Mouse (Mus musculus) heart, postnatal 25 days (tissue): Measurements from ENCODE around the gene Kcnj5. TPM values are rescaled to one million over a fixed set of nuclear protein-coding genes. Genes with fewer than 3 reads are reported as not detected.

Source experiments
- DNase-seq: peaks from one replicate; pipeline ENCODE4 v3.0.0; 2022; ENCODE audit warnings: low spot score
- intact Hi-C: fragments of 180-260 bp; cut with DNase I; formaldehyde crosslinking; loops from one replicate; pipeline ENCODE4 v1.15.1; 2025
- total RNA-seq, 2 experiments: library from RNA; stranded (reverse); gene quantifications; 2 replicates each; pipeline ENCODE4 v1.2.3; 2021

Gene Kcnj5
- 10 to 100 TPM; 50.8 to 56.0 TPM for total RNA-seq

DNA sequence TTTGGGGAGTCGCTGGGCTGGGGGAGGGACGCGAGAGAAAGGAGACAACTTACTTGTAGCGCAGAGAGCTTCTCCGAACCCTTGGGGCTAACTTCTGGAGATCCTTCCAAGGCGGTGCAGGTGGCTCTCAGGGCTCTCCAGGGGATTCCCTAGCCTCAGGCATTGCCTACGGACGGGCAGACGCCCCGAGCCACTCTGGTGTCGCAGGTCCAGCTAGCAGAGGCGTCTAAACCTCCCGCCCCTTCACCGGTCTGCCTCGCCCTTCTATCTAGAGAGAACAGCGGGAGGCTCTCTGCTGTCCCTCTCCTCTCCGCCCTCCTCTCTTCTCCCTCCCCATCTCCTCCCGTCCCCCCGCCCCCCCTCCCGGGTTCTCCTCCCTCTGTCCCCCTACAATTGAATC lies at the start of gene Kcnj5:
Gene Kcnj5 (minus strand): TSS at position 300 of the 400 bp plus-strand sequence.
- no peak for DNase-seq
- intact Hi-C loops, result loop anchor here (10.0 kb wide), 1 partner anchor 399 kb away; no protein-coding TSS in a partner anchor

DNA sequence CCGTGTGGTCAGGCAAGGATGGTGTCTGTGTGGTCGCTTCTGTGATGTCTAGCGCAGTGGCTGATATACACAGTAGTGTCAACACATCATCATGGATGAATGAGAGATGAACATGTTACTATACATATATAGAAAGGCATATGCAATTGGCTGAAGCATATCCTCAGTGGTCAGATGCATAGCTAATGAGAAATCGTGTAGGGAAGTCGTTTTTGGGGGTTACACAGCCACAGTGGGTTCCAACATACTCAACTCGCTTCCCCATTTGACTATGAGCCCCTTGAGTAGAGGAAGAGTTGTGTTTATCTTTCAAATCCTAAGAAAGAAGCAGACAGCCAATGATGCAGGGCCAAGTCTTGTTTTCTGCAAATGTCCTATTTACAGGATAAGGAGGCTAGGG lies 48.6 kb upstream of the Kcnj5 start:
- intact Hi-C loops, result no loop called here
- no peak for DNase-seq

DNA sequence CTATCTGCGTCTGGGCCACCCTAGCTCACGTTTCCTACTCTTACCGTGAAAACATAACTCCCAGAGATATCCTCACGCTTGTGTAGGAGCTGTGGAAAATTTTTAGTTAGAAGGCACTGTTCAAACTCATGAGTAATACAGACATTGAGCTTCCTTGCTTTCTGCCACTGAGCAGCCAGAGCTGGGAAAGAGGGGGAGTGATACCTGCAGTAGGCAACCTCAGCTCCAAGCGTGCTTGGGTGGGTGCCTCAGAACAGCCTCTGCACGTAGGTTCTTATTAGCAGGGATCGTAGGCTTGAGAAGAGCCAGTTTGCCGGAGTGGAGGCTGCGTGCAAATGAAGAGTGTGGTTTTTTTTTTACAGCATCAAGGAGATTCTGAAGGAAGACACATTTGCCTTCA lies 47.6 kb upstream of the Kcnj5 start:
- intact Hi-C loops, result no loop called here
- DNase-seq, result no peak

DNA sequence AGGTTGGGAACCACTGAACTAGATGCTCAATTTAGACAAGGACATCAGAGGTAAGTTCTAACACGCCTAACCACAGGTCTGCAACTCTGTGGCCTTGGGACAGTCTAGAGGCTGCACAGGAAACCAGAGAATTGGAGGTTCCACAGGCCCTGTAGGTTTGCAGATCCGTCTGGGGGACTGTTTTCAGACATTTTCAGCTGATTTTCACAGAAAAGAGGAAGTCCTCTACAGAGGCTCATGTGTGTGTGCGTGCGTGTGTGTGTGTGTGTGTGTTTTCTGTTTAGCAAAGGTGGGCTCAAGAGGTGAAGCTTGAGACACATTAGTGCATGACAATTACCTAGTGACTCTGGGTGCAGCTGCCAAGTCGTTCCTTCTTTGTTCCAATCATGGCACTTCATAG lies 46.9 kb upstream of the Kcnj5 start:
- intact Hi-C loops, result no loop called here
- DNase-seq, result no peak

DNA sequence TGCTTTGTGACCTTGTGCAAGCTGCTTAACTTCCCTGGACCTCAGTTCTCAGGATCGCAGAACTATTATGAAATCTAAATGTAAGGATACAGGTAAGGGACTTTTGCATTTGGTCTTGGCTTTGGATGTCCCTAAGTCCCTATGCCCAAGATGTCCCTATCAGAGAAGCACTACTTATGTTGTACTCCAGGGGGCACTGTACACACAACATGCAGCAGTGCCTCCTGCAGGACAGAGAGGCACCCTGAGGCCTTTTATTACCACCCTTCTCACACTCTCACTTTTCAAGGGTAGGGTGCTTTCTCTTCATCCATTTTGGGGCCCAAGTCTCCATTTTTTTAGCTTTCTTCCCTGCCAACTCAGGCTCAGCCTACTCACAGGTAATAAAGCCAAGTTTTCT lies 44.0 kb upstream of the Kcnj5 start:
- intact Hi-C loops, result no loop called here
- no peak for DNase-seq

DNA sequence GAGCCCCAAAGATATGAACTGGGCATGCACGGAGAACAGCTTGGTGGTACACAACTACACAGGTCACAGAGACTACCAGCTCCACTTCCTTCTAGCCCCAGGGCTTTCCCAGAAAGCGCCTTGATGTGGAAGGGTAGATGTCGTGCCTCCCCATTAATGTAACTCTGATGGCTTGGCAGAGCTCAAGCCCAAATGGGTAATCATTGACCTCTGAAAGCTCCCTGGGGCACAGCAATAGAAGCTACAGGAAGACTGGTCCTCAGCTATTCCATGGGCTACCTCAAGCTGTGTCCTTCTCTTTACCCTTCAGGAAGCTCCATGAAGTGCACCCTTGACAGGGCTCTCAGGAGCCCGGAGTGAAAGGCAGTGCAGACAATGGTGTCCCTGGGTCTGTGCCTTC lies 40.8 kb upstream of the Kcnj5 start:
- DNase-seq, result no peak
- intact Hi-C loops, result no loop called here

DNA sequence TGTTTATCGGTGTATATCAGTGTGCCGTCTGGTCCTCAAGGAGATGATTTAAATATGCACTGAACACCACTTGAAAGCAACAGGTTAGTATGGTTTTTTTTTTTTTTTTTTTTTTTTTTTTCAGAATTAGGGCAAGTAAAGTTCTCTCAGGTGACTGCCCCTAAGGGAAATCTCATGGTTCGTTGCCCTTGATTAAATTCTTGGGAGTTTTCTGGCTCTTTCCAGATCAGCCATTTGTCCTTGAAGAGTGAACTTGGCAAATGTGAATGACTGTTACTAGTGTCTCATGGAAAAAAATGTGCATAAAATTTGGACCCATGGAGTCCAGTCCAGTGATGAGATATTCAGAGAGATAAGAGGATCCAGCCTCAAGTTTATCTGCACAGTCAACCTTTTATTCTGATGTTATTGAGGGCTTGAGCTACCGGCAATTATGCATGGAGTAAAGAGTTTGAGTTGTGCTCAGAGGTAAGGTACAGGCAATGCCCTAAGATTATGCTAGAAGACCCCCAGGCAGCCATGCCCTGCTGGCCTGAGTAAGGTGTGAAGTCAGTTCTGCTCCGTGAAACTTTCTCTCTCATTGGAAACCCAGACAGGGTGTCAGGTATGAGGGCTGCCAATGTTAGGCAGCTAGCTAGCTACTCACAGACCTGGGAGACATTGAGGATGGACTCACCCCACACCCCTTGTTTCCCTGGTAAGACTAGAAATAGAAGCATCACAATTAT lies 32.9 kb upstream of the Kcnj5 start:
- intact Hi-C loops, result no loop called here

DNA sequence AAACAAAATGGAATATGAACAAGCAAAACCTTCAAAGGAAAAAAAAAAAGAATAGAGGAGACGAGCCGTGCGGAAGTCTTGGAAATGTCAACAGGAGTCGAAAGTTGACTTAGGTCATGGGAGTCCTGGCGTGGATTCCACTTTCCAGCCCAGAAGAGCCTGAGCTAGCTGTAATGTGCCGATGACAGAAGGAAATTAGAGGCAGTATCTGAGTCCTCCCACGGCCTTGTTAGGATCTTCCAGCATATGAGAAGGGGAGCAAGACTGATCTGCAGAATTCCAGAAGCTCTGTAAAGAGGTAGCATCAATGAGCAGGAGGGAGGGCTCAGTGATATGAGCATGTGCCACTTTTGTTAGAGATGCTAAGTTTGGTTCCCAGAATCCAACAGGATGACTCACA lies 31.9 kb upstream of the Kcnj5 start:
- no peak for DNase-seq
- intact Hi-C loops, result no loop called here

More for the DNA sequence above, 32.9 kb upstream of the Kcnj5 start:
- no peak for DNase-seq

DNA sequence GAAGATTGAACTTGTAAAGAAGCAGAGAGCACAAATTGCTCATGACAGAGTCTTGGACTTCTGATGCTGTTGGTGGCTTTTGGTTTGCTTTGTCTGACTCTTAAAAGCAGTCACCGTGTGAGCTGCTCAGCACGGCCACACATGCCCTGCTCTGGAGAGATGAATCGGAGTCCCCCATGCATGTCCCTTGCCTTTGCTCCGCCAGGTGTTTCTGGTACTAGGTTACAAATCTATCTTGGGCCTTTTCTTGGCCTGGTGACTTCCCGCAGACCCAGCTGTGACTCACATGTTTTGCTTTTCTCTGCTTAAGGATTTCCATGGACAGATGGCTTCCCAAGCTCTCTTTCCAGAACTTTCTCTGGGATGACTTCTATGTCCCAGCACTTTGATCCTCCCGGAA lies 29.5 kb upstream of the Kcnj5 start:
- intact Hi-C loops, result no loop called here

DNA sequence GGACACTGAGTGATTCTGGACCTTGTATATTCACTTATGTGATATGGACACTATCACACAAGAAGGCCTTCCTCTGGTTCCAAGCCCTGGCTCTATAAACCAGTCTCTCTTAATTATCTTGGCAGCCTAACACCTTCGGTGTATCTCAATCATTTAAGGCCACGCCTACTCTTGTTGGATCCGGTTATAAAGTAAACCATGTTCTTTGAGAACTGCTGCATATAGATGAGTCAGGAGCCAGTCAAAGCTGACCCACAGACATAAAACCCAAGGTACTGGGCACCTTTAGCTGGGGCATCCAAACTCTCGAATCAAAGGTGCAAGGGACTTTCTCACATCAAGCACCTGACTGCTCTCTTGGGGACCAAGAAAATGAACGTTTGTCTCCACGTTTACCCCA lies 28.1 kb upstream of the Kcnj5 start, which contains the start of gene Kcnj1:
Gene Kcnj1 (plus strand): TSS at position 292 of the 400 bp plus-strand sequence.
- intact Hi-C loops, result no loop called here
- no peak for DNase-seq

More for the DNA sequence above, 29.5 kb upstream of the Kcnj5 start:
- DNase-seq, result no peak

DNA sequence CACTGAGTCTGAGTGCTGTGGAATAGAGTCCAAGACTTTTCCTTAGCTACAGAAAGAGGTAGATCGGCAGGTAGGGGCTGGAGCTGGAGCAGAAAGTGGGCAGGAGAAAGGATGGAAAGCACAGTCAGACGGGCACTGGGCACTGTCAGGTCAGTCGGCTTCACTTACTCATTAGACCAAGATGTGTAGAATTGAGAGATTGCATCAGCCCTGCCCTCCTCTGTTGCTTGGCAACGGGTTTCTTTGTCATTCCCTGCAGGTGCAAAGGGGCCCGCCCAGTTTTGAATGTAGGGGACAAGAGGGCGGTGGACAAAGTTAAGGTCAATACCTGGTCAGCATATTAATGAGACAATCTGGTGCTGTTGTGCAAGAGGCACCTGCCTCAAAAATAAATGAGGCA lies 25.2 kb upstream of the Kcnj5 start:
- no peak for DNase-seq
- intact Hi-C loops, result no loop called here

DNA sequence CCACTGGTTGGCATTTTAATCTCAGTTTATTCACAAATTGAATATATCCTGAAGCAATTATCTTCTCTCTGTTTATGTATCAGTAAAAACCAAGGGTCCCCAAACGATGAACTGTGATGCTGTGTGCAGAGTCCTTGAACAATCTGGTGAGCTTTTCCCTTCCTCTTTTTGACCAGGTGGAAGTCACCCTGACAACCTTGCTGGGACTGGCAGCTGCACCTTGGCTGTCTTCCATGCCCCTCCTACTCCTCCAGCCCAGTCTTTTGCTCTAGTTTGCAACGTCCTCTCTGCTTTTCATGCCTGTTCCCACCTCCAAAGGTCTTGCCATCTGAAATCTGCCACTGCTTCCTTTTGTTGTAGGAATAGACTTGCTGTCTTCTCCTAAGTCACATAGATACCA lies 24.7 kb upstream of the Kcnj5 start:
- no peak for DNase-seq
- intact Hi-C loops, result no loop called here

DNA sequence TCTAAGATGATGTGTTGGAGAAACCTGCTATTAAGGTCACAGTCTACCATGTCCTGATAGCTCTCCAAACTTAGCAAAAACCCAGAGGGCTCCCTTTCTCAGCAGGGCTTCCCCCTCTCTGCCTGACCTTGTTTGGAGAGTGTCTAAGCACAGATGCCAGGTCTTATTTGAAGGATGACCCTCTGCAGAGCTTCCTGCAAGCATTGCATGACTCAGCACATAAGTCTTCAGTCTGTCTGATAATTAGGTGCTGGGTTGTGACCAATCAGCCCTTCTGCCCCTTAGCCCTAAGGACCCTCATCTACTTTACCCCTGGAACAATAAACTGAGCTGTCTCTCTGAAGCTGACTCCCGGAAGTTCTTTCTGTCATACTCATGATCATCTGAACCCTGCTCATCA lies 16.6 kb upstream of the Kcnj5 start:
- DNase-seq, result no peak
- intact Hi-C loops, result no loop called here

DNA sequence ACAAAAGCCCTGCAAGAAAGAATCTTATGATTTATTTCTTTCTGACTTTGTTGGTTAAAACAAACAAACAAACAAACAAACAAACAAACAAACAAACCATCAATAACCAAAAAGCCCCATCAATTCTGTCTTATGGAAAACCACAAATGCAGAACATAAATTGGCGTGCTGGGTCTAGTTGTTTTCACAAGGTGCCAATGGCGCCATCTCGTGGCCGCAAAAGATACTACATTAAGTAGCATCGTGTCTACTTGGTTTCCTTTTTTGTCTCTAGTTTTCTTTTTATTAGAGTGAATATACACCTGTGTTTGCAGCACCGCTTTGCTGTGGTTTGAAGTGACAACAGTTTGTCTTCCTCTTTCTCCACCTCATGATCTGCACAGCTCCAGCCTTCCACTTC lies 6.2 kb upstream of the Kcnj5 start:
- DNase-seq, result no peak
- intact Hi-C loops, result loop anchor here (1.0 kb wide), 1 partner anchor 78 kb away; no protein-coding TSS in a partner anchor

DNA sequence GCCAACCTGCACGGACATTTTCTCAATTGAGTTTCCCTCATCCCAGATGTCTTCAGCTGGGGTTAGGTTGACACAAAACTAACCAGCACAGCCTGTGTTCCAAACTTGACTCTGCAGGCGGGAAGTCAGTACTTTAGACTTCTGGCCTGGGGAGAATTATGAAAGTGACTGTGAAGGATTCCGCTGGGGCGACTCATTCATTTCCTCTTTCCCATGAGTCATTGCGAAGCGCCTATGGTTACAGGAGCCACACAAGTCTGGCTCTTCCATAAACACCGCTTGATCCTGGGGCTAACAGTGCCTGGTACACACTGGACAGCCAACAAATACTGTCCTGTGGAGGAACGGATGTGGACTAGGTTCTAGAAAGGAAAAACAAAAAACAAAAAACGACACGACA lies 5.2 kb upstream of the Kcnj5 start:
- no peak for DNase-seq
- intact Hi-C loops, result loop anchor here (10.0 kb wide), 1 partner anchor 405 kb away; no protein-coding TSS in a partner anchor

DNA sequence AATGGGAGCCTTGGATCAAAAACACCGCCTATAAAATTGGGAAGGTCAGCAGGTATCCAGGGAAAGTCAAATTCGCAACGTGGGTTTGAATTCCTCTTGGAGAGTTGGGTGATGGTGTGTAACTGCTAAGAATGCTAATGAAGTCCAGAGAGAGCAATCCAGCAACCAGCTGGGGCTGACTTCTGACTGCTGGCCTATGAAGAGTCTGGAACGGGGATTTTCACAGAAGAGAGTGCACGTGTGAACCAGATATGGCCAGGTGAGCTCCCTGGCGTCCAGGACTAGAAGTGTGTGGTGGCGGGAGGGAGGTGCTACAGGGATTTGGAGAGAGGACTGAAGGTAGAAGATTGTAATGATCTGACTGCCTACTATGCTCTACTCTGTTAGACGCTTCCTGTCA lies 3.9 kb upstream of the Kcnj5 start:
- intact Hi-C loops, result loop anchor here (10.0 kb wide), 1 partner anchor 403 kb away; no protein-coding TSS in a partner anchor
- no peak for DNase-seq

DNA sequence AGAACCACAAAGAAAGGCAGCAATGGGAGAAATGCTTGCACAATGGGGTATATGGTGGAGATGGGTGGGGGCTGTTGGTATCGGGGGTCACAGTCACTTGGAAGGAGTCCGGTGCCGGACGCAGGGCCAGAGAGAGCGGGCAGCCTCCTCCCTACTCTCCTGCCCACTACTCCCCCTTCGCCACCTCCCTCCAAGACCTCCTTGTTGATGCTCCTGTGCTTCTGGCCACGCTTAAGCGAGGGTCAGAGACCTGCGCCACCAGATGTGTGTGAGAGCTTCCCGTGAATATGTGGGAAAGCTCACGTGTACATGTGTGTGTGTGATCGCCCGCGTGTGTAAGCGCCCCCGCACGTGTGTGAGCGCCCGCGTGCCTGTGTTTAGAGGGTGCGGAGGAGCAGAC lies 339 bp upstream of the Kcnj5 start:
- DNase-seq, result no peak
- intact Hi-C loops, result loop anchor here (10.0 kb wide), 1 partner anchor 400 kb away; no protein-coding TSS in a partner anchor

DNA sequence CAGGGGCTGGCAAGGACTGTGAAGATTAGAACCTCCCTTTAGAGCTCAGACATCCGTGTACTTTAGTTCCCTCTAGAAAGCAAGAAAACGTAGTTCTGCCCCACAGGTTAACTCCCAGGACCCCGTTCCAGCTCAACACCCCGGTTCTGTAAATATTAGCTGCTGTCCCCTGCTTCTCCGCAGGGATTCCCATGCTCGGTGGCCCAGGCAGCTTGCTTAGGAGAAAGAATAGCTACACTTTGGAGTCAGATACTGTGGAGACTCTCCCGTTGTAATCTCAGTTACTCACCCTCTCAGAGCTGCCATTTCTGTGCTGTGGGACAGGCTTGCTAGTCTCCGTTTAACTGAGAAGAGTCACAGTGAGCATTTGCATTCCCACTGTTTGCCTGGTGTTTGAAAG lies 1.2 kb downstream of the Kcnj5 start:
- intact Hi-C loops, result loop anchor here (10.0 kb wide), 1 partner anchor 398 kb away; no protein-coding TSS in a partner anchor
- DNase-seq, result no peak

DNA sequence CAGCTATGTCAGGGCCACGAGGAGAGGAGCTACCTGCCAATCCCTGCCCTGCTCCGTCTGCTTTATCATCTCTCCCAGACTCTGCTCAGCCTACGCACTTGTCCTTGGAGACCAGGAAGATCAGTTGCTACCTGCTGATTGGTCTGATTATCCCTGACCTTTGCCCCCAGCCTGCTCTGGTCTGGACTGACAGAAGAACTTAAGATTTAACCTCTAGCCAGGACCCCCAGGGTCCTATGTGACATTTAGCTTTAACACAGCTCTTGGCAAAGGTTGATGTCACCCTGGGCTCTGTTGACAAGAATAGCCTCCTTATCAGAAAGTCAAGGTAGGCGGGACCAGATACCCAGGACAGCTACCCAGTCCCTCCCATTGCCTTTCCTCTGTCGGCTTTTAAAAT lies 3.3 kb downstream of the Kcnj5 start:
- DNase-seq, result no peak
- intact Hi-C loops, result loop anchor here (2.0 to 10.0 kb wide), 2 partner anchors 26 to 396 kb away; no protein-coding TSS in a partner anchor

DNA sequence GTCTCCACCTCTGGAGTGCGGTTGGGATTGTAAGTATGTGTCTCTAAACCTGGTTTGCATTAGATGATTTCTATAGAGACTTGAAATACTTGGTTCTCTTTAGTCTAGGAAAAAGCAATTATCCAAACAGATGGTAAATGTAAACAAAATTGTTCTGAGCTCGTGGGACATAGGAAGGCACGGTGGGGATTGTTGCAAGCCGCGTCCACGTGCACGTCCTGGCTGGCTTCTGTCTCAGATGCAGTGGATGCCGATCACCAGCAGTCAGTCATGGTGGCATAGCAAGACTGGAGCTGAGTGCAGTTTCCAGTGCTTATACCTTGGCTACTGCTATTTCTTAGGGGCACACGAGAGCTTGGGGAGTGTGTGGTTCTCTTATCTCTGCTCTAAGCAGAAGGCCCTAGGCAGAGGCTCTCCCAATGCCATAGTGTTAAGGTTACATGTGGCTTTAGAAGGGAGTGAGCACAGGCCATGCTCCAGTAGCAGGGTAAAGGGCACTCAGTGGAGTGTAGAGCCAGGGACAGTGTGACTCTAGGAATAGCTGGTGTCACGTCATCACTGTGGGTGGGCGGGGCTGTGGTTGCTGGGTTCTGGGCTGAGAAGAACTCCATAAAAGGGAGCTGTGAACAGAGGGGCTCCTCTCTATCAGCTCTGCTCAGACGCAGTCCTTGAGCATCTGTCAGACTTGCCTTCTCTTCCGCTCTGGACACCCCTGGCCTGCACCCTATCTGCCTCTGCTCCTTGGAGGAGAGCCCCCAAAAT lies 8.6 kb downstream of the Kcnj5 start:
- no peak for DNase-seq
- intact Hi-C loops, result no loop called here

DNA sequence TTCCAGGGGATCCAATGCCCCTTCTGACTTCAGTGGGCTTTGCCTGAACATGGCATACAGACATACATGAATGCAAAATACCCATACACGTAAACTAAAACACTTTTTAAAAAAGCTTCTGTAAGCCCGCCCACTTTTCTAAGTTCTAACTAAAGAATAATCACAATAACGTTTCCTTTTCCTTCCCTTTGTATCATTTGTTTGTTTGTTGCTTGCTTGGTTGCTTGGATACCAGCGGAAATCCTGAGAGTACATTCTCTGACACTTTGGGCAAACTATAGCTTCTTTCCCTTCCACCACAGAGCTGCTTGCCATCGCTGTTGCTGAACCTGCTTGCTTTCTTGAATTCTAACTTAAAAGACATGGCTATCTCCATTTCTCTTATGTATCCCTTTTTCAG lies 13.0 kb downstream of the Kcnj5 start:
- intact Hi-C loops, result no loop called here
- DNase-seq, result no peak
